ENCODE assay signal across 8 mouse cellular contexts in genomic region chr10:80141786-80142529, GRCm38 (mm10). TPM values are rescaled to one million over a fixed set of nuclear protein-coding genes. Genes with fewer than 3 reads are reported as not detected.
DNase-seq lines count a peak whose midpoint lies in the region; ATAC-seq and TF ChIP-seq lines count a peak whose summit lies in the region.

No protein-coding gene starts in this region.

- peak; percentile 86 for ATAC-seq in hindbrain, postnatal 0 days

- no peaks in the 10 kb centered on the region for H3K27me3 ChIP-seq in hindbrain, postnatal 0 days (ENCODE audit: insufficient read depth, low read length)
- peaks cover 10% of the 10 kb centered on the region for H3K27me3 ChIP-seq in megakaryocyte, embryonic 14.5 days (replicated peaks)

- TF ChIP-seq CTCF in cortical plate, adult 2 months (IDR thresholded peaks at IDR 0.05; ENCODE audit: extremely low read depth, insufficient read depth, low read length) = no peak
- TF ChIP-seq CTCF in hindbrain, postnatal 0 days (IDR thresholded peaks at IDR 0.05; ENCODE audit: low read depth) = no peak

- TF ChIP-seq POLR2A in cortical plate, adult 2 months (IDR thresholded peaks at IDR 0.05; ENCODE audit: extremely low read depth, insufficient read depth, low read length) = peak; percentile 94

- peak overlapping the region; percentile 95 for H3K9ac ChIP-seq in hindbrain, postnatal 0 days (replicated peaks; ENCODE audit: low read length)

- H3K4me3 ChIP-seq in cortical plate, adult 2 months (ENCODE audit: insufficient read depth, low read length) = peak overlapping the region; percentile 73
- peak overlapping the region; percentile 75 for H3K4me3 ChIP-seq in hindbrain, postnatal 0 days (ENCODE audit: low read length)
- peak overlapping the region; percentile 98 for H3K4me3 ChIP-seq in megakaryocyte, embryonic 14.5 days (replicated peaks)

- no peaks in the 10 kb centered on the region for H3K9me3 ChIP-seq in hindbrain, postnatal 0 days (ENCODE audit: low read length)
- H3K9me3 ChIP-seq in megakaryocyte, embryonic 14.5 days = no peaks in the 10 kb centered on the region

- H3K4me1 ChIP-seq in cortical plate, adult 2 months (ENCODE audit: control insufficient read depth, insufficient read depth, low read length) = peaks cover 3% of the 10 kb centered on the region; the same call in 1 of the 2 replicates
- peaks cover 15% of the 10 kb centered on the region for H3K4me1 ChIP-seq in hindbrain, postnatal 0 days (ENCODE audit: insufficient read depth, low read length)
- peaks cover 91% of the 10 kb centered on the region for H3K4me1 ChIP-seq in megakaryocyte, embryonic 14.5 days

- peak; percentile 96 to 97 for DNase-seq in adrenal gland, adult (ENCODE audit: inconsistent age in 2 of 2, low spot score in 1 of 2)
- peak; percentile 90 to 91 for DNase-seq in gastrocnemius, adult 8-10 months (ENCODE audit: low spot score in 2 of 2)
- DNase-seq in hindbrain, postnatal 0 days (ENCODE audit: low spot score) = peak; percentile 100
- peak; percentile 91 to 96 for DNase-seq in left cerebral cortex, adult 9 months (ENCODE audit: low spot score in 2 of 2)
- DNase-seq in right cerebral cortex, postnatal 14 days = peak; percentile 90
- DNase-seq in urinary bladder, postnatal 25 days (ENCODE audit: low spot score) = peak; percentile 80

- peaks cover 9% of the 10 kb centered on the region for H3K36me3 ChIP-seq in hindbrain, postnatal 0 days (ENCODE audit: insufficient read depth, low read length)
- peaks cover 42% of the 10 kb centered on the region for H3K36me3 ChIP-seq in megakaryocyte, embryonic 14.5 days (replicated peaks; ENCODE audit: low read length)

- under 1% methylated on average over 43 of the region's 43 CpGs for WGBS in hindbrain, postnatal 0 days

- H3K27ac ChIP-seq in cortical plate, adult 2 months (ENCODE audit: insufficient read depth, low read length) = peak overlapping the region; percentile 80
- H3K27ac ChIP-seq in hindbrain, postnatal 0 days = peak overlapping the region; percentile 86

- H3K4me2 ChIP-seq in hindbrain, postnatal 0 days (ENCODE audit: low read depth, low read length) = peak overlapping the region; percentile 98

RNA-seq across cellular contexts. Expression of gene Cbarp, which starts 1.3 kb away (rescaled TPM):
- polyA plus RNA-seq in cortical plate, adult 2 months (2012; rRNA removed) = 274 and 285 TPM in 2 replicates
- total RNA-seq in gastrocnemius, adult 8-10 months (2022) = 1 to 10 TPM; 1.9 to 4.0 (median 2.9) TPM
- total RNA-seq in hindbrain, postnatal 0 days (2014; rRNA removed) = 270 and 288 TPM in 2 replicates
- 95.5 and 106 TPM in 2 replicates for polyA plus RNA-seq in hindbrain, postnatal 0 days (2015; fragmentation: Nextera tagmentation; extraction: Ambion mirVana)
- 4.8 and 11.7 TPM in 2 replicates for polyA plus RNA-seq in megakaryocyte, embryonic 14.5 days (2012; ENCODE audit: insufficient read depth, low replicate concordance)

RNA-seq across cellular contexts. Expression of gene Atp5d, which starts 3.5 kb away (rescaled TPM):
- 620 and 641 TPM in 2 replicates for polyA plus RNA-seq in cortical plate, adult 2 months (2012; rRNA removed)
- total RNA-seq in gastrocnemius, adult 8-10 months (2022) = 100 to 1,000 TPM; 525 to 571 (median 544) TPM
- total RNA-seq in hindbrain, postnatal 0 days (2014; rRNA removed) = 273 and 303 TPM in 2 replicates
- 733 and 736 TPM in 2 replicates for polyA plus RNA-seq in hindbrain, postnatal 0 days (2015; fragmentation: Nextera tagmentation; extraction: Ambion mirVana)
- 1,192 and 1,533 TPM in 2 replicates for polyA plus RNA-seq in megakaryocyte, embryonic 14.5 days (2012; ENCODE audit: insufficient read depth, low replicate concordance)

RNA-seq across cellular contexts. Expression of gene Midn, which starts 6.1 kb away (rescaled TPM):
- polyA plus RNA-seq in cortical plate, adult 2 months (2012; rRNA removed) = 26.6 and 33.8 TPM in 2 replicates
- total RNA-seq in gastrocnemius, adult 8-10 months (2022) = 10 to 100 TPM; 20.8 to 36.0 (median 29.5) TPM
- total RNA-seq in hindbrain, postnatal 0 days (2014; rRNA removed) = 146 and 172 TPM in 2 replicates
- 14.7 and 15.8 TPM in 2 replicates for polyA plus RNA-seq in hindbrain, postnatal 0 days (2015; fragmentation: Nextera tagmentation; extraction: Ambion mirVana)
- 171 and 203 TPM in 2 replicates for polyA plus RNA-seq in megakaryocyte, embryonic 14.5 days (2012; ENCODE audit: insufficient read depth, low replicate concordance)

RNA-seq across cellular contexts. Expression of gene Cirbp, which starts 23.8 kb away (rescaled TPM):
- 150 and 180 TPM in 2 replicates for polyA plus RNA-seq in cortical plate, adult 2 months (2012; rRNA removed)
- total RNA-seq in gastrocnemius, adult 8-10 months (2022) = 10 to 100 TPM; 23.4 to 49.1 (median 31.4) TPM
- 257 and 261 TPM in 2 replicates for total RNA-seq in hindbrain, postnatal 0 days (2014; rRNA removed)
- polyA plus RNA-seq in hindbrain, postnatal 0 days (2015; fragmentation: Nextera tagmentation; extraction: Ambion mirVana) = 730 and 732 TPM in 2 replicates
- 27.7 and 39.5 TPM in 2 replicates for polyA plus RNA-seq in megakaryocyte, embryonic 14.5 days (2012; ENCODE audit: insufficient read depth, low replicate concordance)

RNA-seq across cellular contexts. Expression of gene Stk11, which starts 26.4 kb away (rescaled TPM):
- 91.8 and 94.2 TPM in 2 replicates for polyA plus RNA-seq in cortical plate, adult 2 months (2012; rRNA removed)
- total RNA-seq in gastrocnemius, adult 8-10 months (2022) = 100 to 1,000 TPM; 157 to 173 (median 162) TPM
- 86.4 and 86.6 TPM in 2 replicates for total RNA-seq in hindbrain, postnatal 0 days (2014; rRNA removed)
- 13.9 and 15.0 TPM in 2 replicates for polyA plus RNA-seq in hindbrain, postnatal 0 days (2015; fragmentation: Nextera tagmentation; extraction: Ambion mirVana)
- polyA plus RNA-seq in megakaryocyte, embryonic 14.5 days (2012; ENCODE audit: insufficient read depth, low replicate concordance) = 153 and 200 TPM in 2 replicates

Comparison
In these comparisons a context has a peak if more than half of its experiments do, and no peak if none do; other contexts are left out.
1. Peak in every context shown above with its lines: DNase-seq, ATAC-seq, H3K4me3 ChIP-seq and H3K27ac ChIP-seq.